Mouse (Mus musculus): Measurements from ENCODE around the gene Slc22a23.

Gene Slc22a23

GRCm38 (mm10) chr13:34235056-34235455 is 109.9 kb downstream of the Slc22a23 start:
- no peak for DNase-seq (ENCODE audit: low spot score in 2 of 2)

GRCm38 (mm10) chr13:34234439-34234838 is 110.5 kb downstream of the Slc22a23 start:
- DNase-seq (ENCODE audit: low spot score in 2 of 2) = no peak

- no peak for DNase-seq (ENCODE audit: low spot score in 2 of 2)
These were observed 112.0 kb downstream of the Slc22a23 start for GRCm38 (mm10) chr13:34232992-34233391.

GRCm38 (mm10) chr13:34228905-34229304 is 116.1 kb downstream of the Slc22a23 start:
- DNase-seq (ENCODE audit: low spot score in 2 of 2) = no peak

- DNase-seq (ENCODE audit: low spot score in 2 of 2) = no peak
These were observed 117.0 kb downstream of the Slc22a23 start for GRCm38 (mm10) chr13:34227720-34228661.

GRCm38 (mm10) chr13:34226940-34227339 is 118.0 kb downstream of the Slc22a23 start:
- no peak for DNase-seq (ENCODE audit: low spot score in 2 of 2)

- no peak for DNase-seq (ENCODE audit: low spot score in 2 of 2)
These were observed 122.0 kb downstream of the Slc22a23 start for GRCm38 (mm10) chr13:34222985-34223384.

GRCm38 (mm10) chr13:34219728-34220127 is 125.3 kb downstream of the Slc22a23 start:
- DNase-seq (ENCODE audit: low spot score in 2 of 2) = no peak

- DNase-seq (ENCODE audit: low spot score in 2 of 2) = no peak
These were observed 126.2 kb downstream of the Slc22a23 start for GRCm38 (mm10) chr13:34218776-34219175.

GRCm38 (mm10) chr13:34214855-34215254 is 130.1 kb downstream of the Slc22a23 start:
- no peak for DNase-seq (ENCODE audit: low spot score in 2 of 2)

GRCm38 (mm10) chr13:34212735-34213212 is 132.2 kb downstream of the Slc22a23 start:
- no peak for DNase-seq (ENCODE audit: low spot score in 2 of 2)

GRCm38 (mm10) chr13:34211261-34211775 is 133.7 kb downstream of the Slc22a23 start:
- DNase-seq (ENCODE audit: low spot score in 2 of 2) = no peak

- DNase-seq (ENCODE audit: low spot score in 2 of 2) = no peak
These were observed 137.1 kb downstream of the Slc22a23 start for GRCm38 (mm10) chr13:34207714-34208470.

- no peak for DNase-seq (ENCODE audit: low spot score in 2 of 2)
These were observed 139.8 kb downstream of the Slc22a23 start for GRCm38 (mm10) chr13:34205216-34205615.

GRCm38 (mm10) chr13:34195676-34196075 is 149.3 kb downstream of the Slc22a23 start:
- no peak for DNase-seq (ENCODE audit: low spot score in 2 of 2)

- no peak for DNase-seq (ENCODE audit: low spot score in 2 of 2)
These were observed 151.6 kb downstream of the Slc22a23 start for GRCm38 (mm10) chr13:34193384-34193783.

GRCm38 (mm10) chr13:34192414-34193191 is 152.4 kb downstream of the Slc22a23 start:
- DNase-seq (ENCODE audit: low spot score in 2 of 2) = no peak

- peak in 1 of 2 experiments; percentile 56 for DNase-seq (ENCODE audit: low spot score in 2 of 2)
These were observed 157.4 kb downstream of the Slc22a23 start for GRCm38 (mm10) chr13:34187571-34187970.

- DNase-seq (ENCODE audit: low spot score in 2 of 2) = no peak
These were observed 159.6 kb downstream of the Slc22a23 start for GRCm38 (mm10) chr13:34185371-34185770.

- DNase-seq (ENCODE audit: low spot score in 2 of 2) = no peak
These were observed 163.4 kb downstream of the Slc22a23 start for GRCm38 (mm10) chr13:34181624-34182023.

- no peak for DNase-seq (ENCODE audit: low spot score in 2 of 2)
These were observed 171.0 kb downstream of the Slc22a23 start for GRCm38 (mm10) chr13:34174025-34174424.
